Mouse (Mus musculus): Measurements from ENCODE around the gene Tle2.
A peak's percentile ranks its signal among the peaks of the same experiment; 100 is the strongest.

Tle2 gene

DNA sequence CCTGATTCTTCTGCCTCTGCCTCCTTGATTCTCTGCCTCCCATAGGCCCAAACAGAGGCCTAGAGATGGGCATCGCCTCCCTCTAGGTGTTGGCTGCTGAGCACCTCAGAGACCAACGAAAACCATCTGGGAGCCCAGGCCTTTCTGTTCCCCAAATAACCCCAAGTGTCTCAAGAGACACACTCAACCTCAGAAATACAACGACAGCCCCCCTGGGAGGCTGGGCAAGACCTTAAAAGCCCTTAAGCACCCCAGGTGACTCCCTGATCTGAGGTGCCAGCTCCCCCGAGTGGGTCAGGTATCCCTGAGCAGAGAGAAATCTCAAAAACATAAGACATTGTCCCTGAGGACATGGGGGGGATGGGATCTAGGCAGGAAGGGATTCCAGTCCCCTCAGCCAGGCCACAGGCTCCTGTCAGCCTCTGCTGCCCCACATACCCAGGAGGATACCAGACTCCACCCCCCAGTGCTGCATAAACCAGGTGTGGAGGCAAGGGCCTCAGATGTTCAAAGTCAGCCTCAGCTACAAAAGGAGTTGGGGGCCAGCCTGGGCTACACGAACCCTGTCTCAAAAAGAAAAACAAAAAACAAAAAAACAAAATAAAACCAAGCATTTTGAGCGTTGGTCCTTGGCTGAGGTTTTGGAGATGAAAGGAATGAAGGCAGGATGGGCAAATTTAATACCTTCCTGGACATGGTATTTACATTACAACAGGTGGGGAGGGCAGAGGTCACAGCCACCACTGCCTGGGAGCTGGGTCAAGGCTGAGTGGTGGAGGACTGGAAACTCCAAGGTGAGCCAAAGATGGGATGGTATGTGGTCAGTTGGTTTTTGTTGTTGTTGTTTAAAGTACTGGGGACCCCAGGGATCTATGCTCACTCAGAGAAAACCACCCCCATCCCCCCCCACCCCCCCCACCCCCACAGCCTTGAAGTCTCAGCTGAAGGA, 20.3 kb upstream of the Tle2 start:
- no peak for DNase-seq

DNA sequence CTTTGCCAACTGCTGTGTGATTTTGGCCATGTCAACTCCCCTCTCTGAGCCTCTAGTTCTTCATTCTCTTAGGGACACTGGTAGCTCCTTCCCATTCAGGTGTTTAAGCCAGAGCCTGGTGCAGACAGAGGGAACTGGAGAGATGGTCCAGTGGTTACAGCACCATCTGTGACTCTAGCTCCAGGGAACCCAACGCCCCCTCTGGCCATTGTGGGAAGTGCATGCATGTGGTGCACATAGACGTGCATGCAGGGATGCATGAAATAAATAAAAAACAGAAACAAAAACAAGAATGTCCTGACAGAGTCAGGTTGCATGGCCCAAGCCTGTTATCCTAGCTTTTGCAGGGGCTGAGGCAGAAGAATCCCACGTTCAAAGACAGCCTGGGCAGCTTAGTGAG, 18.1 kb upstream of the Tle2 start:
- no peak for DNase-seq

DNA sequence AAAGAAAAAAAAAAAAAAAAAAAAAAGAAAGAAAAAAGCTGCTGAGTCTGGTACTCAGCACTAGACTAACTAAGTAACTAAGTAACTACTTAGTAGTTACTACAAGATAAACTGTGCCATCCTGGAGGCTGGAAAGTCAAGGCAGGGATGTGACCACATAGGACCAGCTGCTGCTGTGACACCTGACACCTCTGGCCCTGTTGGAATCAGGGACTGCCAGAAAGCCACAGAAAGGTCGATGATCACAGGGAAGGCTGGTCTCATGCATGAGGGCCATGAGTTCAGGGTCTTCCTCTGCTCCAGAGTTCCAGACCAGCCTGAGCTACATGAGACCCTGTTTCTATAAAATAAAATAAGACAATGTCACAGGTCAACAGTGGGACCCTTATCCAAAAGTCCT, 16.9 kb upstream of the Tle2 start:
- no peak for DNase-seq

- peak; percentile 84 for DNase-seq
These were observed 15.2 kb upstream of the Tle2 start, which contains the start of gene Aes for GRCm38 (mm10) chr10:81559163-81559626. Gene Aes (plus strand): TSS chr10:81559488.

DNA sequence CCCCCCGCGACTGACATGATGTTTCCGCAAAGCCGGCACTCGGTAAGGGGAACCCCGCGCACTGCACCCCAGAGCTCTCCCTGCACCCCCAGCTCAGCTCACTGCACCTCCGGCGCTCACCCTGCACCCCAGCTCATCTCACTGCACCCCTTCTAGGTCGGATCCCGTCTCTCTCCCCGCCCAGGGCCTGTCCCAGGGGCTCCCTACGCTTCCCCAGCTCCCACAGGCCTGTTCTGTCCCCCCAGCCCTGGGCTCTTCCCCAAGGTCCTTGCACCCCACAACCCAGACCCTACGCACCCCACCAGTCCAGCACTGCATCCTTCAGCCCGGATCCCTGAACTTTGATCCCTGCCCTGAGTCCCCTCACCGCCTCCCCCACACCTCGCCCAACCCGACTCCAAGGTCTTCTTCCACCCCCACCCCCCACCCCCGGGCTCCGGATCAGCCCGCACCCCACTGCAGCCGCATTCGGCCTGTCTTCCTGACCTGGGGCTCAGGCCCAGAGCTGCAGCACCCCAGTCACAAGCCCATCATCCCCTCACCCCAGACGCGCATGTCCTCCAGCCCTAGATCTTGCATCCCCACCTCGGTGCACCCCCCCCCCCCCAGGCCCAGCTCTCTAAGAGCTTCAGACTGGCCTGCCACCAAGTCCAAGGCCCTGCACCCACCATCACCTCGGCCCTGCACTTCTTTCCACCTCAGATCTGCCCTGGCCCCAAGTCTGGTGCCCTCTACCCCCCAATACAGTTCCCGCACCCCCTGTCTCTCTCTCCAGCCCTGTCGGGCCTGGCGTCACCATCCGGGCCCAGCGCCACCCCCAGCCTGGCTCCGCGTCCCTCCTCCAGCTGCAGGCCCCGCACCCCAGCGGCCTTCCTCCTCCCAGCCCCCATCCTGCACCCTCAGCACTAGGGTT, 14.5 kb upstream of the Tle2 start:
- peak; percentile 77 for DNase-seq

DNA sequence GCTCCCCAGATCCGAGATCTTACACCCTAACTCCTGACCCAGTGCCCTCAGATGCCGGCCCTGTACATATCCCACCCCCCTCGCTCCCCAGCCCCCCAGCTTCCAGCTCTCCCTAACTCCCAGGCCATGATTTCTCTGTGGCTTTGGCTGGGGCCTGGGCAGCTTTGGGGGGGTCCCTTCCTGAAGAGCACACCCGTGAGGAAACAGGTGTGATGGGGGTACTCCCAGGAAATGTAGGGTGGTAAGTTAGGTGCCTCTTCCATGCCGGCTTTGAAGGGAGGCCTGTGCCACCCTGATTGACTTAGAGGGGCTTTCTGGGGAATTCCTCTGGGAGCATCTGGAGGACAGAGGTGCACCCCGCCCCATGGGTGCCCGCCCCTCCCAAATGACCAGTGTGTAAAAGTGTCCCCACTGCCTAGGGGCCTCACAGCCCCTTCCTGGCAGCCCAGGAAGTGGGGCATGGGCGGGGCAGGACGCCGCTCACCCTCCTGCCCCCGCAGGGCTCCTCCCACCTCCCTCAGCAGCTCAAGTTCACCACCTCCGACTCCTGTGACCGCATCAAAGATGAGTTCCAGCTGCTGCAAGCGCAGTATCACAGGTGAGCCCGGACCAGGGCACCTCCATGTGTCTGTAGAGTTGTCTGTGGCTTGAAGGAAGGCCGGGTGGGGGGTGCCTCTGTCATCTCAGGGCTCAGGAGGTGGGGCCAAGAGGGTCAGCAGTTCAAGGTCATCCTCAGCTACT, 13.5 kb upstream of the Tle2 start:
- DNase-seq: peak; percentile 58

- peak; percentile 10 for DNase-seq
These were observed 11.9 kb upstream of the Tle2 start for GRCm38 (mm10) chr10:81562411-81562810.

GRCm38 (mm10) chr10:81563481-81563880, 10.9 kb upstream of the Tle2 start:
- no peak for DNase-seq

- DNase-seq: peak; percentile 69
These were observed 10.1 kb upstream of the Tle2 start for GRCm38 (mm10) chr10:81564216-81564615.

GRCm38 (mm10) chr10:81564734-81565133, 9.6 kb upstream of the Tle2 start:
- DNase-seq: peak; percentile 71

- DNase-seq: no peak
These were observed 8.8 kb upstream of the Tle2 start for GRCm38 (mm10) chr10:81565257-81566228.

GRCm38 (mm10) chr10:81568381-81569191, 5.8 kb upstream of the Tle2 start:
- peak; percentile 64 for DNase-seq

- DNase-seq: peak; percentile 30
These were observed 4.7 kb upstream of the Tle2 start for GRCm38 (mm10) chr10:81569507-81570237.

DNA sequence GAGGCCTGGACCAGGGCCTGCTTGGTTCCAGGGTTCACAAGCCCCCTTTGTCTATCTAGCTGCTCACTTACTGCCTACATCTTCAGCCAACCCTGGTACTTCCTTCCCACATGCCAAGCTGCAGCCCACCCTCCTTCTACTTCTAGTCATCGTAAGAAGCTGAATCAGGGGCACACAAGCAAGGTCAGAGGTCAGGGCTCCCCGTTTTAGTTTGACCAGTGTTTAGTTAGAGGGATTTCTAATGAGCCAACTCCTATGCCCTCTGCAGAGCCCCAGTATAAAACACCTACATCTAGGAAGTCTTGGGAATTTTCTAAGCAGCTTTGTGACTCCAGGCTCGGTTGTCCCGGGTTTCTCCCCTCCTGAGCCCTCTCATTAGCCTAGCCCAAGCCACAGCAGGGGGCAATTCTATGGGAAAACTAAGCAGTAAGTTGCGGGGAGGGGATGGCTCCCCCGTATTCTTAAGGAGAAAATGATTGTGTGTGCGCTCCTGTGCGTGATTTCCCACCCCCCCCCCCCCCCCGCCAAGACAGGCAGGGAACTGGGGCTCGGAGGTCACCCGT, 4.0 kb upstream of the Tle2 start:
- no peak for DNase-seq

- DNase-seq: peak; percentile 96
These were observed 3.4 kb upstream of the Tle2 start for GRCm38 (mm10) chr10:81570831-81571500.

GRCm38 (mm10) chr10:81571501-81571876, 2.9 kb upstream of the Tle2 start:
- DNase-seq: peak; percentile 99

- no peak for DNase-seq
These were observed 2.2 kb upstream of the Tle2 start for GRCm38 (mm10) chr10:81572133-81572671.

DNA sequence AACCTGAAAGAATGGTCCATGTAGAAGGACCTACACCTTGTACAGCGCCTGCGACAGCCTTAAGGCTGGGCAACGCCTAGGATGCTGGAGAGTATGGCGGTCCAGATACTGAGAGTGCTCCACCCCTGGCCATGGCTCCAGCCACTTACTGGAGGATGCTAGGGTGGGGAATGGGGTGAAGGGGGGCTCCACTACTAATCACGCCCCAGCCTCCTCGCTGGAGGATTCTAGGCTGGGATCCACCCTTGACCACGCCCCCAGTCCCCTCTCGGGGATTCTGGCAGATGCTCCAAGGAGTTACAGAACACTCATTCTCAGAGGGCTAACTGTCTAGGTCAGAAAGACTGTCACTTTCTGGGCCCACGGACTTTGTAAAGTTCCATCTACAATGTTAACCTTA, 1.4 kb upstream of the Tle2 start:
- no peak for DNase-seq

DNA sequence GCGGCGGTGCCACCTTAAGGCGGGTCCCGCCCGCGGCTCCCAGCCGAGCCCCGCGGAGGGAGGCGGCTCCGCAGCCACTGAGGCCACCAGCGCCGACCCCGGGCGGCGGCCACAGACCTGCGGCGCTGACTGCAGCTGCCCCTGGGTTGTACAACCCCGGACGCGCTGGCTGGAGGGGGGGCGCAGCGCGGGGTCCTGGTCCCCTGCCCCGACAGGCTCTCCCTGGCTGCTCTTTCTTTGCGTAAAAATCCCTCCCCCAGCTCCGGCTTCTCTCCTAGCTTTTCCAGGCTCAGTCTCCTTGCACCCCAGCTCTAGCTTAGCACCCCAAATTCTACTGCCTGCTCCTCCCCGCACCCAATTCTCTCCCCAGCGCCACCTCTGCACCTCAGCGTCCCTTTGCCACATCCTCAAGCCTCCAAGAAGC, 859 bp downstream of the Tle2 start:
- DNase-seq: no peak

All from kidney, adult 9 months (tissue).